Mouse (Mus musculus): ENCODE measurements around the gene Ptar1.

GRCm38 (mm10) chr19:23687296-23688021, at the start of gene Ptar1:
- TF ChIP-seq CTCF (IDR thresholded peaks at IDR 0.05; ENCODE audit: borderline replicate concordance, insufficient read depth, low read length) (no peak), POLR2A (IDR thresholded peaks at IDR 0.05; ENCODE audit: low read depth, low read length) (peak; percentile 91)
